Mouse (Mus musculus): ENCODE results near the gene Gm7029.
"Not testable (repeated sequence)": the region's sequence is repeated elsewhere in the genome, so short reads cannot be mapped to it uniquely, and the experiment has no call there.

The Gm7029 gene

GRCm38 (mm10) chr17:33873537-33873936 lies at the start of gene Gm7029:
Gene Gm7029, plus strand, starts transcription at chr17:33873837.
- not testable (repeated sequence) for DNase-seq

- DNase-seq, result peak; percentile 95 to 97
Observed at GRCm38 (mm10) chr17:33824084-33824996, 49.3 kb upstream of the Gm7029 start, which contains the start of the genes Rps28 and Ndufa7. Gene Rps28, minus strand, starts transcription at chr17:33824562. Gene Ndufa7, plus strand, starts transcription at chr17:33824572.

- not testable (repeated sequence) for DNase-seq
Observed at GRCm38 (mm10) chr17:33824997-33825330, 48.7 kb upstream of the Gm7029 start.

DNA sequence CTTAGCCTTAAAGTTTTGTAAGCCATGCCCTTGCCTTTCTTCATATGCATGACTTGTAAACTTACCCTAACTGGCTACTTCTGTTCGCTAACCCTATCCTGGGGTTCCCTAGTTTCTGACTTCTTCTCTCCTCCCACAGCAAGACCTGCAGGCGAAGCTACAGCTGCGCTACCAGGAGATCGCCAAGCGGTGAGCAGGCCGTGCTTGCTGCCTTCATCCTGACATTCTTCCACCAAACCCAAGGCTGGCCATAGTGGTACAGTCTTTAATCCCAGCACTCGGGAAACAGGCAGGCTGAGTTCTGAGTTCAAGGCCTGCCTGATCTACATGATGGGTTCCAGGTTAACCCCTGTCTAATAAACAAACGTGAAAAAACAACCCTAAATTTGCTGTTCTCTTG lies 48.2 kb upstream of the Gm7029 start:
- no peak for DNase-seq

- peak in 1 of 2 experiments; percentile 39 for DNase-seq
Observed at GRCm38 (mm10) chr17:33826850-33827249, 46.8 kb upstream of the Gm7029 start.

DNA sequence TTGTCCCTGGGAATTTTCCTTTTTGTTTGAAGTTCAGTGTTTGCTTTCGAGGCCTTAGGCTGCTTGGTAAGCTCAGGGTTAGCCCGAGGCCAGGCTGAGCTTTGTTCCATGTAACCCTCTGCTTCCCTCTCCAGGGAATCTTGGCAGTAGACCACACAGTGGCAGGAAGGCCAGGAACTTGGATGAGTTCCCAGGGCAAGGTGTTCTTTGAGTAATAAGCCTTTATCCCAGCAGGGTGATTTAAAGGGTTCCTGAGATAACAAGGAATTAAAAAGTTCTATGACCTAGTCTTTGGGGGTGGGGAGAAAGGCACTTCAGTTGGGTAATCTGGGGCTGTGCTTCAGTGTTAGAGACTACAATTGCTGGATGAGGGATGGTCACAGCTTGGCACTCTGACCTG lies 44.7 kb upstream of the Gm7029 start:
- no peak for DNase-seq

- DNase-seq, result no peak
Observed at GRCm38 (mm10) chr17:33829561-33829960, 44.1 kb upstream of the Gm7029 start.

GRCm38 (mm10) chr17:33842966-33843795 lies 30.5 kb upstream of the Gm7029 start, which contains the start of gene Cd320:
Gene Cd320, plus strand, starts transcription at chr17:33843091.
- DNase-seq, result peak; percentile 78 to 84

DNA sequence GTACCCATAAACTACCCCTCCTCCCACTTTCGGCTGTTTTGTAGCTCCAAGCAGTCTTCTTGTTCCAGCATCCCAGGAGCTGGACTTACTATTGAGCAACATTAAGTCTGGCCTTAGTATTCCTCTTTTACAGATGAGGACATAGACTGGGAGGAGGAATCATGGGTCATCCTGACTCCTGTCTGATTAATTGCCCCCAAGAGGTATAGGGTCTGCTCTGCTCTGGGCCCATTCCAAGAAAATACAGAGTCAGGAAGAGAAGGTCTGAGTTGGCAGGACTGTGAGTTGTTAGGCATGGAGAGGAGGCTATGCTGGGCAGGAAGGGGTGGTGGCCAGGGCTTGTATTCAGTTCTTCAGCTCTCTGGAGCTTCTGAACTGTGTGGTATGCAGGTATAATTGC lies 29.4 kb upstream of the Gm7029 start:
- DNase-seq, result no peak

- no peak for DNase-seq
Observed at GRCm38 (mm10) chr17:33848139-33848538, 25.5 kb upstream of the Gm7029 start.

- DNase-seq, result no peak
Observed at GRCm38 (mm10) chr17:33851331-33851730, 22.3 kb upstream of the Gm7029 start.

- no peak for DNase-seq
Observed at GRCm38 (mm10) chr17:33857816-33858215, 15.8 kb upstream of the Gm7029 start.

DNA sequence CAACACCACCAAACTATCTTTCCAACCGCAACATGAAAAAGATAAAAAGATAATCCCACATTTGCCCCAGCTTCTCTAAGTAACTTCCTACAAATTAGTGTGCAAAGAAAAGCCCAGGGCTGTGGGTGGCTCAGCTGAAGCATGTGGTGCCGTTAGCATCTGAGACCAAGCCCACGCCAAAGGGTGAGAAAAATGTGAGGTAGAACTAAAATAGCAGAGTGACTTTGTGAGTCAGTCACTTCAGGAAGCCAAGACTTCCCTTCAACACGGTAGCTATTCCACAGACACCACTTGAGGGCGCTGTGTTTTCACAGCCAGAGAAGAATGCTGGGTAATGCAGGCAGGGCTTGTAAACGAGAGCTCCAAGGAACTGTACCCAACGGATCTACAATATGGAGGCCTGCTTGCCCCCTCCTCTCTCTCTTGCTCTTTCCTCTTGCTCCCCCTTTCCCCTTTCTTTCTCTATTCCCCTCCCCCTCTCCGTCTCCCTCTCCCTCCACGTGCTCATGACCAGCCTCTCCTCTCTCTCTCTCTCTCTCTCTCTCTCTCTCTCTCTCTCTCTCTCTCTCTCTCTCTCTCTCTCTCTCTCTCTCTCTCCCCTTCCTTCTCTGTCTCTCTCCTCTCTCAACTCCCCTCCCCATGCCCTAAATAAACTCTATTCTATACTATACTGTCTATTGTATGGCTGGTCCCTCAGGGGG lies 8.2 kb upstream of the Gm7029 start:
- DNase-seq, result peak; percentile 30 to 53

DNA sequence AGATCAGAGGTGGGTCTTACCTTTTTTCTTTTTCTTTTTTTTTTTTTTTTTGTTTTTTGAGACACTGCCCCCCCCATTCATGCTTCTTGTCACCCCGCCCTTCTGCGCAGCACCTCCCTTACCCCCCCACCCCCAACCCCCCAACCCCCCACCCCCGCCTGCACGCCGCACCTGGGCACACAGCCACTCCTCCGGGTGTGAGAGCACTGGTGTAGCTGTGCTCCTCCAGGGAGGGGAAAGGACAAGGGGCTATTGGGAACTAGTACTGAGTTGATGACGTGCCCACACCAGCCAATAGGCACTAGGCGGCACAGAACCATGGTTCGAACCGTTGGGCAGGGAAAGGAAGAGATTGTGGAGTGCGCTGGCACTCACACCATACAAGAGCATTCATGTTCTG lies 774 bp downstream of the Gm7029 start:
- peak in 1 of 2 experiments; percentile 25 for DNase-seq

DNA sequence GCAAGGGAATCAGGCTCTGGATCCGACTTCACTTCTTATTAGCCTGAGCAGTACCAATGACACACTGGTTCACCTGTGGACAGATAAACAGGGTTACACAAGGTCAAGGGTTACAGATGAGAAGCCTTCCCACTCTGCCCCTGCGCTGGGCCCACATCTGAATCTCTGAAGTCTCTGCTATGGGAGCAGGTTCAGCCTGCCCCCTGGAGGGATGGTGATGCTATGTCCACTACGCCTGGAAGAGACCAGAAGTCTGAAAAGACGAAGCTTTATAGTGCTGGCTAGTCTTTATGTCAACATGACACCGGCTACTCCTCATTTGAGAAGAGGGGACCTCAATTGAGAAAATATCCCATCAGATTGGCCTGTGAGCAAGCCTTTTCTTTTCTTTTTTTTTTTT lies 2.2 kb downstream of the Gm7029 start:
- not testable (repeated sequence) for DNase-seq

DNA sequence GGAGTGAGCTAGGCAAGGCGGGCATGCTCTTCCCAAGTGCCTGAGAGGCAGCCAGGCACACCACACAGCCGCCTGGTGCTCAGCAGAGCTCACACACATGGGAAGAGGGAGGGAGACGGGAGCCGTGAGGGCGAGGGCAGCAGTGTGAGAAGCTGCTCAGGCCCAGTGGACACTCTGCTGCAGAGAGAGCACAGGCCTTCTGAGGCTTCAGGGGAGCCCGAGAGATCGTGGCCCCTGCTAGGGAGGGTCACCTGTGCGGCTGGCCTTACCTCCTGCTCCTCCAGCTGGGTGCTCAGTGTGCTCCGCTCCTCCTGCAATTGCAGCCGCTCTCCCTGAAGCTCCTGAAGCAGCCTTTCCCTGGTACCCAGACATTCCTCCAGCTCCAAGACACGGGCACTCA lies 10.7 kb downstream of the Gm7029 start:
- not testable (repeated sequence) for DNase-seq

- DNase-seq, result not testable (repeated sequence)
Observed at GRCm38 (mm10) chr17:33887802-33888201, 14.2 kb downstream of the Gm7029 start.

- not testable (repeated sequence) for DNase-seq
Observed at GRCm38 (mm10) chr17:33888230-33888629, 14.6 kb downstream of the Gm7029 start.

GRCm38 (mm10) chr17:33889941-33890532 lies 16.4 kb downstream of the Gm7029 start:
- not testable (repeated sequence) for DNase-seq

DNA sequence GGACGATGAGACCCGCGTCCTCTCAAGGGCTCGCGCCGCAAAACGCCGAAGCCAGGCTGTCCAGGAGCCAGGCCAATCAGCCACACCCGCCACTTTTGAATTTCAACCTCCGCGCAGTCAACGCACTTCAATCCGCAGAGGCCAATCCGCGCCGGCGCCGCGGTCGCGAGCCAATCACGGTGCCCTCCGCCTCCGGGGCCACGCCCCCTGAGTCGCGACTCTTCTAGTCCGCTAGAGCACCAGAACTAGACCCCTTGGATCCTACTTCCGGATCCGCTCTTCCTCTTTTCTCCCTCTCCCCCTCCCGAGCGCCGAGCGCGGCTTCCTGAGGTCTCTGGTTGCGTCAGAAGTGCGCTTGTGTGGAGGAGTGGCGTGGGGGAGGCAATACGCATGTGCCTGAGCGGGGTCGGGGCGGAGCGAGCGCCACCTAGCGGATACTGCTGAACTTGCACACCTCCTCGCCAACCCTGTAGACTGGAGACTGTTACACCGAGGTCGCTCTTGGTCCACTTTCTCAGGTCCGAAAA lies 17.0 kb downstream of the Gm7029 start, which contains the start of gene Kifc1:
Gene Kifc1, minus strand, starts transcription at position 129 of the 527 bp plus-strand sequence.
- DNase-seq, result peak; percentile 99 to 100

- DNase-seq, result no peak
Observed at GRCm38 (mm10) chr17:33891357-33891756, 17.7 kb downstream of the Gm7029 start.

GRCm38 (mm10) chr17:33891892-33892291 lies 18.3 kb downstream of the Gm7029 start:
- DNase-seq, result not testable (repeated sequence)
